ENCODE assay signal across 26 mouse cellular contexts in the genomic region with DNA sequence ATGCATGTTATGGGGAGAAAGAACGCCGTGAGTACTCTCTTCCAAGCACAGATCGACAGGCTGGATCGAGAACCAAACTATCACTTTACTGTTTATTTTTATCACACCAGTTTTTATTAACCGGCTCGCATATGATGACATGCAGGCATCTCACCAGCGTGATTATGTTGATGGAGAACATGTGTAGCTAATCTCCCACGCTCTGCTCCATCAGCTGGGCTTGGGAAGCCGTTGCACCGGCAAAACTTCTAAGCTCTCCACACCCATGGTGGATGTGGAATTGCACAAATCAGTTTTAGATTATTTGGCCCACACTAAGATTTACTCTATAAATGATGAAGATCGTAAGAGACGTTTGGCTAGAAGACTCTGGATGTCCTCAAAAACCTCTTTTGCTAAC.
DNase-seq lines count a peak whose midpoint lies in the region; ATAC-seq and TF ChIP-seq lines count a peak whose summit lies in the region.
"Had no signal": no experiment of that assay in that cellular context is flagged by ENCODE, and none has a peak within 500 bp of the region (broad histone marks: within the 10 kb centered on the region; RNA-seq: fewer than 3 reads in every experiment).

No protein-coding gene starts in this region.

- WGBS in kidney, adult 2 months, result 82% methylated on average over 12 of the region's 12 CpGs
- WGBS in lung, postnatal 0 days, result 54% methylated on average over 12 of the region's 12 CpGs
- 24% methylated on average over 12 of the region's 12 CpGs for WGBS in limb, embryonic 13.5 days

- no peak for TF ChIP-seq CTCF in kidney, adult 2 months (conservative IDR thresholded peaks at IDR 0.05; ENCODE audit: insufficient read depth, insufficient read length, low read depth, low read length)
- no peak for TF ChIP-seq CTCF in lung, postnatal 0 days (IDR thresholded peaks at IDR 0.05)

- peak; percentile 10 to 19 for DNase-seq in kidney, postnatal 4 days
- DNase-seq in kidney, adult 2 months, result no peak
- DNase-seq in lung, postnatal 25 days (ENCODE audit: low spot score), result peak; percentile 0
- no peak for DNase-seq in lung, postnatal 0 days (ENCODE audit: low spot score)
- DNase-seq in adrenal gland, postnatal 10 days, result no peak
- no peak for DNase-seq in frontal cortex, postnatal 14 days (ENCODE audit: low spot score in 2 of 2)
- DNase-seq: adrenal gland, adult 2 months; cerebellum, adult 18-20 months; cerebellum, postnatal 25 days; gastrocnemius, postnatal 36 days; heart, adult 2 months; left cerebral cortex, postnatal 4 days; liver, embryonic 13.5 days; lung, postnatal 36 days; retina, postnatal 1 day; right cerebral cortex, postnatal 25 days; spleen, adult 18-20 months; thymus, postnatal 25 days had no signal

- ATAC-seq in lung, postnatal 0 days, result no peak
- no peak for ATAC-seq in limb, embryonic 13.5 days (ENCODE audit: low FRiP score, low read depth)
- ATAC-seq: forebrain, embryonic 16.5 days; midbrain, embryonic 15.5 days had no signal

- H3K36me3 ChIP-seq in kidney, adult 2 months (ENCODE audit: control insufficient read depth, insufficient read depth, low read length), result no peaks in the 10 kb centered on the region
- H3K36me3 ChIP-seq in lung, postnatal 0 days (ENCODE audit: insufficient read depth, low read length), result no peaks in the 10 kb centered on the region
- H3K36me3 ChIP-seq in limb, embryonic 13.5 days, result no peaks in the 10 kb centered on the region
- H3K36me3 ChIP-seq: forebrain, embryonic 10.5 days; heart, embryonic 15.5 days; hindbrain, embryonic 15.5 days; liver, embryonic 13.5 days; midbrain, embryonic 15.5 days; neural tube, embryonic 12.5 days had no signal

- no peak overlapping the region for H3K4me3 ChIP-seq in kidney, adult 2 months (ENCODE audit: insufficient read depth, low read depth, low read length)
- H3K4me3 ChIP-seq in lung, postnatal 0 days (ENCODE audit: low read depth, low read length), result no peak overlapping the region
- no peak overlapping the region for H3K4me3 ChIP-seq in limb, embryonic 13.5 days
- H3K4me3 ChIP-seq: forebrain, embryonic 10.5 days; heart, adult 2 months; heart, embryonic 15.5 days; hindbrain, embryonic 15.5 days; liver, embryonic 13.5 days; megakaryocyte, embryonic 14.5 days; midbrain, embryonic 15.5 days; neural tube, embryonic 12.5 days had no signal

- no peak for TF ChIP-seq POLR2A in kidney, adult 2 months (IDR thresholded peaks at IDR 0.05; ENCODE audit: low read depth, low read length)

- no peaks in the 10 kb centered on the region for H3K4me1 ChIP-seq in kidney, adult 2 months (ENCODE audit: control insufficient read depth, insufficient read depth, low read length)
- no peaks in the 10 kb centered on the region for H3K4me1 ChIP-seq in lung, postnatal 0 days (ENCODE audit: insufficient read depth, low read depth, low read length)
- H3K4me1 ChIP-seq in limb, embryonic 13.5 days, result peaks cover 28% of the 10 kb centered on the region
- H3K4me1 ChIP-seq: heart, embryonic 15.5 days; liver, embryonic 13.5 days; megakaryocyte, embryonic 14.5 days had no signal

- no peaks in the 10 kb centered on the region for H3K27me3 ChIP-seq in kidney, adult 2 months (replicated peaks; ENCODE audit: control insufficient read depth, insufficient read depth, low read length)
- H3K27me3 ChIP-seq in lung, postnatal 0 days (replicated peaks; ENCODE audit: insufficient read depth, low read length), result no peaks in the 10 kb centered on the region
- no peaks in the 10 kb centered on the region for H3K27me3 ChIP-seq in limb, embryonic 13.5 days
- H3K27me3 ChIP-seq: heart, embryonic 15.5 days; hindbrain, embryonic 15.5 days; liver, embryonic 13.5 days; megakaryocyte, embryonic 14.5 days; midbrain, embryonic 15.5 days; neural tube, embryonic 12.5 days had no signal

- TF ChIP-seq EP300 in lung, postnatal 0 days (IDR thresholded peaks at IDR 0.05), result no peak

- no peak overlapping the region for H3K27ac ChIP-seq in kidney, adult 2 months (ENCODE audit: insufficient read depth, low read depth, low read length)
- no peak overlapping the region for H3K27ac ChIP-seq in lung, postnatal 0 days (ENCODE audit: low read length)
- no peak overlapping the region for H3K27ac ChIP-seq in limb, embryonic 13.5 days
- H3K27ac ChIP-seq: forebrain, embryonic 10.5 days; heart, adult 2 months; heart, embryonic 15.5 days; hindbrain, embryonic 15.5 days; liver, embryonic 13.5 days; midbrain, embryonic 15.5 days; neural tube, embryonic 12.5 days had no signal

- no peak overlapping the region for H3K9ac ChIP-seq in lung, postnatal 0 days (replicated peaks; ENCODE audit: low read depth)
- H3K9ac ChIP-seq in limb, embryonic 13.5 days, result no peak overlapping the region
- H3K9ac ChIP-seq: heart, embryonic 15.5 days; hindbrain, embryonic 15.5 days; liver, embryonic 13.5 days; midbrain, embryonic 15.5 days; neural tube, embryonic 12.5 days had no signal

- no peaks in the 10 kb centered on the region for H3K9me3 ChIP-seq in lung, postnatal 0 days (ENCODE audit: low read length)
- no peaks in the 10 kb centered on the region for H3K9me3 ChIP-seq in limb, embryonic 13.5 days
- H3K9me3 ChIP-seq: forebrain, embryonic 10.5 days; heart, embryonic 15.5 days; hindbrain, embryonic 15.5 days; liver, embryonic 13.5 days; megakaryocyte, embryonic 14.5 days; midbrain, embryonic 15.5 days; neural tube, embryonic 12.5 days had no signal

- no peak overlapping the region for H3K4me2 ChIP-seq in lung, postnatal 0 days (replicated peaks; ENCODE audit: low read depth, low read length)
- 0 out of 2 replicates have a peak overlapping the region, but pooled peaks have one; percentile 14 for H3K4me2 ChIP-seq in limb, embryonic 13.5 days (replicated peaks)
- H3K4me2 ChIP-seq: heart, embryonic 15.5 days; hindbrain, embryonic 15.5 days; liver, embryonic 13.5 days; midbrain, embryonic 15.5 days; neural tube, embryonic 12.5 days had no signal

Comparison
In these comparisons a context has a peak if more than half of its experiments do, and no peak if none do; other contexts are left out.
1. DNase-seq: peak in kidney, postnatal 4 days (2 of 2) and lung, postnatal 25 days (single experiment); none in kidney, adult 2 months (single experiment), lung, postnatal 0 days (single experiment), adrenal gland, postnatal 10 days (single experiment) and frontal cortex, postnatal 14 days (0 of 2).